Mouse (Mus musculus) adipocyte (in vitro differentiated cells): ENCODE results near the gene Lrp6.

Source experiments
- DNase-seq: peaks from one replicate; pipeline ENCODE4 v3.0.0-alpha.2; 2016; ENCODE audit warnings: low spot score

Gene Lrp6

DNA sequence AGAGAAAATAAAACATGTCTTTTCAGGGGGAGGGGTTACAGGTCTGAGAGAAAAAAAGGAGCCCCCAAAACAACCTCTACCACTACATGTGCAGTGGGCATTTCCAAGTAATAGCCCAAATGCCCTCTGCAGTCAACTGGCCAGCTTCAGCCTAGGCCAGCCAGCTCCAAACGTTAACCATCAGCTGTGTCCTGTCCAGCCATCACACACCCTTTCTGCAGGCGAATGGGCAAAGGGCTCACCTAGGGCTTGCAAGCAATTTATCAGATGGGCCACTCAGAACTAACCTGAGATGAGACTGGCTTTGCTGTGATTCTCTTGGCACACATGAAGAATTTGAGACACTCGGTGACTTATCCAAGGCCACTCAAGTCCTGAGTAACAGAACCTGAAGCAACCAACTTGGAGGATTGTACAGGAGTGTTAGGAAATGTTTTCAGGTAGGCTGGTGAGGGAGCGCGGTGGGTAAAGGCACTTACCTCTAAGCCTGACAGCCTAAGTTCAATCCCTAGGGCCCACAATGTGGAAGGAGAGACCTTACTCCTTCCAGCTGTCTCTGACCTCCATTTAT, 1.3 kb upstream of the Lrp6 start:
- DNase-seq, result no peak

DNA sequence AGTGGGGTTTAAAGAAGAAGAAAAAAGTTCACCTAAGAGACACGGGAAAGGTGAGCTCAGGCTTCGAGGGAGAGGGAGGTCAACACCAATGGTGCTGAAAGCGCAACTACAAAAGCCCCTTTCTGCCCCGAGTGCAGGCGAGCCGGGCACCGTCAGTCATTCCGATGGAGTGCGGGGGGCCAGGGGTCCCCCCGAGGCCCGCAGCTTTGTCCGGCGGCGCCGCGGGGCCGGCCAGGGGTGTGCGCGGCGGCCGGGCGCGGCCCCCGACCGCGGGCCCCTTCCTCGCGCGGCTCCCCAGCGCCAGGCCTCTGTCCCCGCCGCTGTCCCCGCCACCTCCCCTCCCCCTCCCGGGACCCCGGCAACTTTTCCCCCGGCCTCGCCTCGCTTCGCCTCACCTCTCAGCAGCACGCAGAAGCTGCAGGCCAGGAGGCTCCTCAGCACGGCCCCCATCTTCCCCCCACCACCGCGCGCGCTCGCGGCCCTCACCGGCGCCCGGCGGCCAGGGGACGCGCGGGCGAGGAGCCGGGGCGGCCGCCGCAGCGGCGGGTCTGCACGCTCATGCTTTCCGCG, 432 bp downstream of the Lrp6 start:
- DNase-seq, result no peak

DNA sequence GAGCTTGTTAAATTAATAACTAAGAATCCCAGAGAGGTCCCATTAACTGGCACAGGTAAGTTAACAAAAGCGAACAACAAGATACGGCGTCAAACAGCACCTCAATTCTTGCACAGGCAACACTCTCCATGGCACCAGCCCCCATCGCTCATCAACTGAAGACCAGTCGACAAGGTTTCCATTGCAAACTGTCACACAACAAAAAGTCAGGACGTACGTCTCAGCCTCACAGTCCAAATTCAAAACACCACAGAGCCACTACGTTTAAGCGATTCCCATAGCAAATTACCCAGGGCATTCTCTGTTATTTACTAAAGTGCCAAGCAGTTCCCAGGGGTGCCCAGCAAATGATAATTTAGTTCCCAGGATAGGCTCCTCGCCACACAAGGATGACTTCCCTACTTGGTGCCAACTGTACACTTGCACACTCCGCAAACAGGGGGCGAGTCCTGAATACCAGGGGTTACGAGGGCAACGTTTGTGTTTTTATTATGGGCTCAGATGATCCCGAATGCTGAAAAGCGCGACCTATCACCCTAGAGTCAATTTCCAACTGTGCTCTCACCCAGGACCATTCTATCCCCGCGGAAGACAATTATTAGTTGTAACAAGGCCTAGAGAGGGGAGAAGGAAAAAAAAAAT, 1.0 kb downstream of the Lrp6 start:
- DNase-seq, result peak; percentile 85

DNA sequence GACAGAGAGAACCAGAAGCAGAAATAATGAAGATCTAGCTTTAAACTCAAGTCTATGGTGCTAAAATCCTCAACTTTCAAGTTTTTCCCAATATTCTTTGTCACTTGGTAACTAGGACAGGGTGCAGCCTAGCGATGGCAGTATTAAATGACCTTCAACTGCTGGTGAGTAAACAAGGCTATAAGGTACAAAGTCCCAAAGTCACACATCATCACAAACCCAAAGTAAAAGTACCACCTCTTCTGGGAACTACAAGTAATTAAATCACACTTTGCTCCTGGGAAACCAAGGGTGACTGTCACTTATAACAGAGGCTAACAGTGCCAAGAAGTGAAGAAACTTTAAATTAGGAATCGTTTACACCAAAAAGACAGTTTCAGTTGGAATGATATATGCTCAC, 2.2 kb downstream of the Lrp6 start:
- DNase-seq, result peak; percentile 52

DNA sequence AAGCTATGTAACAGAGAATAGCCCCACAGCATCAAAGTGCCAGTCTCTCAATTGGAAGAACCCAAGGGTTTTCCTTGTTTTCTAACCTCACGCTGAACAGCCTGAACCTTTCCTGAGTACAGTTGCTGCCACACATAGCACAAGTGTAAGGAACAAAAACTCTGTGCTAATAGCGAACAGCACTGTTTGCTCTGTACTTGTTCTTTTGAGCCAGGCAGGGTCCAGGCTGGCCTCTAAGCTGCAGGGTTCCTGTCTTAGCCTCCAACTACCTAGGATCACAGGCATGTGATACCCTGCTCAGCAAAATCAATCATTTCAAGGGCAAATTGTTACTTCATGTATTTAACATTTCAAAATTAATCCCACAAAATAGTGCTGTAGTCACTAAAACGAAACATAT, 7.1 kb downstream of the Lrp6 start:
- DNase-seq, result no peak

DNA sequence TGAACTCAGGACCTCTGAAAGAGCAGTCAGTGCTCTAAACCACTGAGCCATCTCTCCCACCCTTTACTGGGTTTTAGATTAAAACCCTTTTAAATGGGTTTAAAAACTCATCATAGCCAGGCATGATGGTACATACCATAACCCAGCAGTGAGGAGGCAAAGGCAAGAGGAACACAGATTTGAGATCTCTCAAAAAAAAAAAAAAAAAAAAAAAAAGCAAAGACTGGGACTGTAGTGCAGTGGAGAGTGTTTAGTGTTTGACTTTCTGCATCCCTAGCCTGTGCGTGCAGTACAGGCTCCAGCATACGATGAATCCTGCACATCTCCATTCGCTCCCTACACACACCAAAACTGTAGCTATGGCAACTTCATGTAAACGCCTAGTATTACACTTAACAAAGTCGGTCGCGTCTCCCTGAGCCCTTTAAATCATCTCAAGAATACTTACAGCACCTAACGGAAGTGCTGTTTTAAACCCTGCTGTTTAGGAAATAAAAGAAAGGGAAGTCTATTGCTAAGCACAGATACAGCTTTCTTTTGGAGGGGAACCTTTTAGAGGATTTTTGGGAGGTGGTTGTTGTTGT, 8.1 kb downstream of the Lrp6 start:
- DNase-seq, result no peak

DNA sequence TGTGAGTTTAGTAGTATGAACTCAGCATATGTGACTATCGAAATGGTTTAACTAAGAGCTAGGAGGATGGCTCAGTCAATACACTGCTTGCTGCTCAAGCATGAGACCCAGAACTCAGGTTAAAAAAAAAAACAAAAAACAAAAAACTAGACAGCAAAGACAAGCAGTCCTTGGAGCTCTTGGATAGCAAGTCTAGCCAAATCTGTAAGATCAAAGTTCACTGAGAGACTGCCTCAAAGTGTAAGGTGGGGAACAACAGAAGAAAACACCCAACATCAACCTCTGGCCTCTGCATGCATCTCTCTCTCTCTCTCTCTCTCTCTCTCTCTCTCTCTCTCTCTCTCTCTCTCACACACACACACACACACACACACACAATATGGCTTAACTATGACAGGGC, 9.7 kb downstream of the Lrp6 start:
- DNase-seq, result no peak

DNA sequence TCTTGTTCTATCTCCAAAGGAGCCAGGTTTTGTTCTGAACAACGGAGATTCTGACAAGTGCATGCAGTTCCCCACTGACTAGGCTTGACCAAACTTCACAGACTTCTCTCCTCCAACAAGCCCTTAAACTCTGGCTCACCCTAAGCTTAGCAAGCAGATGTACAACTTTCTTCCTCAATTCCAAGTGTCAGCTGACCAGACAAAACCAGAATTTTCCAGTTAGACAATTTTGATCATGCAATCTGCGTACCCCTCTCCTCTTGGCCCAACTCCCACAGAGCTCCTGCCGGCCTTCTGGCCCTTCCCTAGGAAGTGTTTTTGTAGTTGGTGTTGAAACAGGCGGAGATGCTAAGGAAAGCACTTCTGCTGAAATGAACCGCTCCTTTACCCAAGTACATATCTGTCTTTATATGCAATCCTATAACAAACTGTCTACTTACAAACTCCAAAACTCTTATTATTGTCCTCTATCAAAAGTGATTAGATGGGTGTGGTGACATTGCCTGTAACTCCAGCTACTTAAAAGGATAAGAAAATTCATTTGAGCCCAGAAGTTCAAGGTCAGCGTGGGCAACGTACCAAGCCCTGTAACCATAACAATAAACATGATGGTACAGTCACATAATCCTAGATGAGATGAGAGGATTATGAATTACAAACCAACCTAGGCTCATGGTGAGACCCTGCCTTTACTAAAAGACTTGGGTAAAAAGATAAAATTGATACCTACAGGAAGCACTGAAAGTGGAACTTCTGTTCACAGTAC, 10.4 kb downstream of the Lrp6 start:
- DNase-seq, result no peak

DNA sequence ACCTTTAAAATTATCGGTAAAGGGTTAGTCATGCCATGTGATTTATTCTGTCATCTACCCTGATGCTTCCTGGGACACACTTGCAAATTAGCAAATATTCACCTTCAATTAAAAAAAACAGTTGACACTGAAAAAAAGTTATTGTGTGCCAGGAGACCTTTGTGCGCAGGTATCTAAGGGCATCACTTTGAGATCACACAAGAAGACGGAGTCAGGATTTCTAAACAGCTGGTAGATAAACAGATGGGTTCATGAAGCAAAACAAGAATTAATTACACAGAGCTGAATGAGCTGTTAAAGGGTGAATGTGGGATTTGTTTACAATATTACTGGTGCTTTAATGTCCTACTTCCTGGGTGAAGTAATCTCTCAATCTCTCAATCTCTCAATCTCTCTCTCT, 11.6 kb downstream of the Lrp6 start:
- no peak for DNase-seq

DNA sequence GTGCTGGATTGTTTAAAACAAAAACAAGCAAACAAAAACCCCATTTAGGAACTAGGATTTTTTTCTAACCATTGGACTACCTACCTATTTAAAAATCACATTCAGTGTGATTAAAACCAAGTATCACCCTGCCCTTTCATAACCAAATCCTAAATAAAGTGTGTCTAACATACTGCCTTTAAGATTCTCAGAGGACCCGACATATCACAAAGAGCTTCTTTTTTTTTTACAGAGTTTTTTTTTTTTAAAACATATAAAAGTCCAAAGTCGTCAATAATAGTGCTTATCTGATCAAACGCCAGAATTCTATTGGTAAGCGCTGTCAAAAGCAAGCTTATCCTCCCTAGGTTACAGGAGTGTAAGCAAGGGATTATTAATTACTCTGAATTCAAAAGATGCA, 12.5 kb downstream of the Lrp6 start:
- no peak for DNase-seq

DNA sequence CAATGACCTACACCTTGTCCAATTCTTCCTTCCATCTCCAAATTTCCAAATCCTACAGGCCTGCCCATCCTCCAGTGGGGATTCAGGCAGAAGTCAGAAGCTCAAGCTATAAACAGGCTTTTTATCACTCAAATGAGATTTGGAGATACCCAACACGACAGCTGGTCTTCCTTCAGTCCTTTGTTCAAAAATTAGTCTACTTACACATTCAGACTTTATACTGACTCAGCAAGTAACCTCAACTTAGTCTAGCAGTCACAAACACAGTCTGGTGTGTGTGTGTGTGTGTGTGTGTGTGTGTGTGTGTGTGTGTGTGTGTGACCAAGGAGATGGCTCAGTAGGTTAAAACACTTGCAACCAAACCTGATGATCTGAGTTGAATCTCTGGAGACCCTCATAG, 15.8 kb downstream of the Lrp6 start:
- no peak for DNase-seq

DNA sequence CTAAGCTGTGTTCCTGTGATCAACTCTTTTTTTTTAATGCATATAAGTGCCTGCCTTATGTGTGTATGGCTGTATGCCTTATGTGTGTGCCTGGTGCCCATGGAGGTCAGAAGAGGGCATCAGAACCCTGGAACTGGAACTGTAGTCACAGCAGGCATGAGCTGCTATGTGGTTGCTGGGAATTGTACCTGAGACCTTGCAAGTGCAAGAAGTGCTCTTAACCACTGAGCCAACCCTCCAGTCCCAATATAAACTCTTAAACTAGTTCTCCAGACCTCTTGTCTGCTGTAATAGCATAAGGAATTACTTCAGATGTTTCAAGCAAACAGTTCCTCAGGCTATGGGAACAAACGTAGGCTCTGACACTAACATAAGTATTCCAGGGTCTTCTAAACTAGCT, 16.4 kb downstream of the Lrp6 start:
- no peak for DNase-seq

DNA sequence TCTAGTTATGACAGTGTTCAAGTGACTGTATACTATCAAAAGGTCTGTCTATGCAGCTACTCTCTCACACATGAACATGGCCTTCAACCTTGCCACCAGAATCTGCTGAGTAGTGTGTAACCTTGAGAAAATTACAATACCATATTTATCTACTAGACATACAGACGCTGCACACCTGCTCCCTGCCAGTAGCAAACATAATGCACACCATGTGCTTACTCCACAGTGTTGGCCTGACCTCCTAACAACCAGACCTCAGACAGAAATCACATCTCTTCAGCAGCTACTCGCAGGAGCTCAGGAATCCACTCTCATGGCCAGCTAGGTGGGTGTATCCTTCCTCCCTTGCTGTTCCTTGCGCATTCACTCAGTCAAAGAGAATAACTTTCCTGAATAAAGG, 21.9 kb downstream of the Lrp6 start:
- no peak for DNase-seq

DNA sequence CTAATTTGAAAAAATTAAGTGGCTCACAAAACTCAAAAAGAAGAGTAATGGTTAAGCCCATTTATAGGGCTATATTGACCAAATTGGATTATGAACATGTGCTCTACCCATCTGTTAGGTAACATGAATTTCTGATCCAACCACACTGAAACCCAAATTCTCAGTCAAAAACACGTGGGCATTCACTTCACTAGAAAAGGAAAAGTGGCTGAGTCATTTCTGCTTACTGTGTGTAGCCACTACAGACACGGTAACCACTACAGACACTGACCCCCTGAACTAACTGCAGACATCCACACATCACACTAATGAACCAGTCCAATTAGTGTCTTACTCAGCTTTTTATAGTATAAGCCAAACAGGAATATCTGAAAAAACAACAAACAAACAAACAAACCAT, 22.7 kb downstream of the Lrp6 start:
- DNase-seq, result no peak

DNA sequence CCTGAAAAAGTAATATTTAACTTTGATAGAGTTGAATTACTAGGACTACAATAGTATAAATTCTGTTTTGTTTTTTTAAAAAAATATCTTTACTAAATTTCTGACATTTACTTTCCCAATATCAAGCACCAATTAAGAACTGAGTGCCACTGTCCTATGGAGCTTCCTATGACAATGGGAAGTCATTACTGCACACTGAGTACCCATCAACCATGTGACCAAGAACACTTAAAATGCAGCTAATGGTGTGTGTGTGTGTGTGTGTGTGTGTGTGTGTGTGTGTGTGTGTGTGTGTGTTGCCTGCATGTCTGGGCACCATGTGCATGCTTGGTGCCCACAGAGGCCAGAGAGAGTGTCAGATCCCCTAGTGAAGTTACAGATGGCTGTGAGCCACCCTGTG, 23.2 kb downstream of the Lrp6 start:
- DNase-seq, result no peak

DNA sequence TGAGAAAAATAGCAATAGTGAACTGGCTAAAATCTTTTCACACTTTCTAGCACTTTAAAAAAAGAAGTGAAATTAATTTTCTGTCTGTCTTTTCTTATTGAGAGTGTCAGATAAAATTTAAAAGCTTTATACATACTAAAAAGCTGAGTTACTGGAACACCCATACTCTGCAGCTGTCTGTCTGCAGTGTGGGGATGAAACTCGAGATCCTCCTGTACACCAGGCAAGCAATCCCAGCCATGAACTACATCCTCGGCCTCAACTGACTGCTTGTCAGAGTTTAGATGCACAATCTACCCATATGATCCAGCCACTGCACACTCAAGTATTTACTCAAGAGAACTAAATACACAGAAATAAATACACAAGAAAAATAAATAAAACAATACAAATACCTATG, 24.4 kb downstream of the Lrp6 start:
- no peak for DNase-seq

DNA sequence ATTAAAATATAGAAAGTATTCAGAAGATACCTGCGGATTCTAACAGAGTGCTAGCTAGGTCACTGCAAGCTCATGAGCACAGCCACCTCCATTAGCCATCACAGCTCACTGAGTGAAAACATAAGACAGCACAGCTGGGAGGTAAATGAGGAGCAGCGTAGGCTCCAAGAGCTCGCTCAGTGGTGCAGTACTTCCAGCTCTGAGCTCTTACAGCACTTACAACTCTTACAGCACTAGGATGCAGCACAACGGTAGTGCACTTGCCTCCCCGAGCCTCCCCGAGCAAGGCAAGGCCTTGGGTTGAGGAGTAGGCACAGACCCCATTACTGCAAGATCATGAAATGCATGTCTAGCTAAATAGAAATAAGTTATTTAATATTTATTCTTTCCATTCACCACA, 26.6 kb downstream of the Lrp6 start:
- DNase-seq, result no peak

DNA sequence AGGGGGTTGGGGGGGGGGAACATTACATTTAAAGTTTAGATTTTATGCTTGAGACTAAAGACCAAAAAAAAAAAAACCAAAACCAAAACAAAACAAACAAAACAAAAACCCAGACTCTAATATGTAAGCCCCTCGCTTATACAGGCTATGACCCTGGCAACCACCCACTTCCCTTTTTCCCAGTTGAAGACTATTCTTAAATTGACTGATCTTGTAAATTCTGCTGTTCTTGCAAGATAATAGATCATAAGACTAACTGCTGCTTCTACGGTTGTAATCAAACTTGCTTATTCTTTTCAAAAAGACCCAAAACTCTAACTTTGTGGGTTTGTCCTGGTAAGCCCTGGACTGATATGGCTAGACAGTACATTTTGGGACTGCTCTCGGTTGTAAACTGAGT, 27.3 kb downstream of the Lrp6 start:
- no peak for DNase-seq

DNA sequence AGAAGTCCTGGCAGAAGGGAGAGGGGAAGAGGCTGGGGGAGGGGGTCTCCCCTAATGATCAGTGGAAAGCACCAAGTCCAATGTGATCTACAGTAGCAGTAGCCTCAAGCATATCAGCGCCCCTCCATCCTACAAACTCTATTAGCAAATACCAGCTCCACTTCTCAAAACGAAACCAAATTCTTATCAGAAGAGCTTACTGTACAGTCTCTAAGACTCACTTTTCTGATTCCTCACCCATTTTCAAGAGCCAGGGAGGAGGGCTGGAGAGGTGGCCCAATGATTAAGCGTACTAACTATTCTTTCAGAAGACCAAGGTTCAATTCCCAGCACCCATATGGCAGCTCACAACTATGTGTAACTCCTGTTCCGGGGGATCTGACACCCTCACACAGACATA, 28.0 kb downstream of the Lrp6 start:
- no peak for DNase-seq

DNA sequence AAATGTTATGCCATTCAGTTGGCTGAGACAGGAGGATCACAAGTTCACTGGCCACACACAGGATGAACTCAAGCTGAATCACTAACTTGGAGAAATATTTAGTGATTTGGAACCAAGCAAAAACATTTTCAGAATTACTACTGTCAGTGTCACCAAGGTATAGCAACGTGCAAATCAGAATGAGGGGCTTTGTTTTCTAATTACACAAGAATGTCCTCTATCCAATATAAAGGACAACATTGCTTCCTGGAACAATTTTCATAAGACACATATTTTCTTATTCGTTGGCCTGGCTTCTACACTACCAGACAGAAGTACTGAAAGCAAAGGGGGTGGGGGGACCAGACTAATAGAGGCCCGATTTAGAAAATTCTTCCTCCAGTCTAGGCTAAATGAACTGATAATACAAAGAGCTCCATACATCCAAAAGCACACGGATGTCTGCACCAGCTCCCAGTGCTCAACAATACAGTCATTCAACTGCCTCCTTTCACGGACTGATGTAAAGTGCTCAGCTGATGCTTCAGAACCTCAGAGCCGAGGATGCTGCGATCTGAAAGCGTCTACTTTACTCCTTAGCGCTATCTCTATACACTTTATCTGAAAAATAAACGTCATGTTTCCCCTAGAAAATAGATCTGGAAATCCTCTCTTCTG, 29.2 kb downstream of the Lrp6 start:
- DNase-seq, result no peak

DNA sequence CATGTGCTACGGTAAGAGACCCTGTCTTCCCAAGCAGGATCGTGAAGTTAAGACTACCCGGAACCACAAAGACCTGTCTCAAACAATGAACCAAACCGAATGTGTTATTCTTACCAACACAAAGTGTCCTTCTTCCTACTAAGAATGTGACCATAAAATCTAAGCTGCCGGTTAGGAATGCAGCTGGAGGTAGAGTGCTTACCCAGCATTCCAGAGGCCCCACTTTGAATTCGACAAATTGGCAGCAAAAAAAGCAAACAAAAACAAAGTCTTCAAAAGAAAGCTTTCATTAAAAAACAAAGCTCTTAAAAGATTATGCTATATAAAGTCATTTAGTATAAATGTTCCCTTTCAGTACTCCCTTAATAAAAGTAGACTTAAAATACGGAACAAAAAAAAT, 31.6 kb downstream of the Lrp6 start:
- DNase-seq, result no peak

DNA sequence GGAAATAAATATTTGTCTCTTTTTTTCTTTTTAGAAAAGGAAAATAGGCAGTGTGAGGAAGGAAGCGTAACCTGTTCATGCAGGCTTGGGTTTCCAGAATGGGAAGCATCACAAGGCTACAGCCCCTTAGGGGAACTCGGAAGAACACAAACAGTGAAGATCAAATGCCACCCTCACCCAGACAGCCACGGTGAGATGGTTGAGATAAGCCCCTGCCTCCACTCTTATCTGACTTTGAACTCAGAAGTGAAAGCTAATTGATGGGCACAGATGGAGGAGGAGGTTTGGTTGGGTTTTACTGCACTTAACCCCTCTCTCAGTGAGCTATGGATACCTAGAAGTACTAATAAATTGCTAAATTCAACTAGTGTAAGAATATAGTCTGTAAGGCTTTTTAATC, 33.7 kb downstream of the Lrp6 start:
- no peak for DNase-seq

DNA sequence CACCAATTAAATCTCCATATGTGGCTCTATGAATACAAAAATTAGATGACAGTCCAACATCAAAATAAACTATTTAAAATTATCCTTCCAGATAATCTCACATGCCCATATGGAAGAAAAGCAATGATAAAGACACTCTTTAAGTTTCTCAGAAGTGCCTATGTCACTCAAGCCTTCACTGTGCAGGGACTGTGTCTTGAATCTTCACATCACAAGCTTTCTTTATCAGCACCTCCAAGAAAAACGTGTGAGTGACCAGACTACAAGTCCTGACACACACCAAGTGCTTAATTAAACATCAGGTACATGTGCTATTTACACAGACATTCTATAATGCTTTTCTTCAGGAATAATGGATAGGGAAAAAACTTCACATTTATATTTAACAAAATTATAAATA, 34.8 kb downstream of the Lrp6 start:
- no peak for DNase-seq
